Mouse (Mus musculus) lung, adult 2 months (tissue): ENCODE measurements around the gene Htr7.

Experiments
- CTCF ChIP-seq: fragments of 200-500 bp; IDR thresholded peaks from 2 replicates; pipeline ENCODE4 v1.5.1; 2011; ENCODE audit warnings: mild to moderate bottlenecking, low read length, control low read depth; ENCODE audit not compliant: insufficient read depth
- POLR2A ChIP-seq: fragments of 200-500 bp; IDR thresholded peaks from 2 replicates; pipeline ENCODE4 v1.6.1; 2011; ENCODE audit warnings: low read depth, mild to moderate bottlenecking, control low read depth, low read length, borderline replicate concordance; ENCODE audit errors: extremely low read depth

- TF ChIP-seq POLR2A (no peak), CTCF (no peak)
These were observed 82.6 kb downstream of the Htr7 start for GRCm38 (mm10) chr19:35974681-35975080.
